Mouse (Mus musculus): ENCODE data around the gene Esp6.

DNA sequence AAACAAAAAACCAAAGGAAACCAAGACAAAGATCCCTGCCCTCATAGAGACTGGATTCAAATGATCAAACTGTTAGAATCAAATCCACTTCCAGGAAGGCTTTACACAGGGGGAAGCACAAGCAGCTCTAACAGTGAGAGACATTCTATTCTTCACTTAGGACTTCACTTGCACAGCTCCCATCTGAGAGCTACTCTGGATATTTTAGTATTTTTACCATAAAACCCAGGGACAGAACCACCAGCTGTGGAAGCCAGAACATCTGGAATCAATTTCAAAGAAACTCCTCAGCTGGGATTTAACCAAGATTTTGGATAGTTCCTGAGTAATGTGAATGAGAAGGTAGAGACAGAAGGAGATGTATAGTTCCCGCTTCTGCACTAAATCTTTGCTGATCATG lies 7.8 kb upstream of the Esp6 start:
- TF ChIP-seq CTCF (IDR thresholded peaks at IDR 0.05; ENCODE audit: borderline replicate concordance, control insufficient read depth, extremely low read depth, insufficient read depth, low read length, poor library complexity), result no peak
- no peak for TF ChIP-seq POLR2A (IDR thresholded peaks at IDR 0.05; ENCODE audit: control insufficient read depth, extremely low read depth, insufficient read depth, low read length, poor library complexity)

Measured in thymus, adult 2 months (tissue).